Mouse (Mus musculus): ENCODE data around the gene Sept11.

DNA sequence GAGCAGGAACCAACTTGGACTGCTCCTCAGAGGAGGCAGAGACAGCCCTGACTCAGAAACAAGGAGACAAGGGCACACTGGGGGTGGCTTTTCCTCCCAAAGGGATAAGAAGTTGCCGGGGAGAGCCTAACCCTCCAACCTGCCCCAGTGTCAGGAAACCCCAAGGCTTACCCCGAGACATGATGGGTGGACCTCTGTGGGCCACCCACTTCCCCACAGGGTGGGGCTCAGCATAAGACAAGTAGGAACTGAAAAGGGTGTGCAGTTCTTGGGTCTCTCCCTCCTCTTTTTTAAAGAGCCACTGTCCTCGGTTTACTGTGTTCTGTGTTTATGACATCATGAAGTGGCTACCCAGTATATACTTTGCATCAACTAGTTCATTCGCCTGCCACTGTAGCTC lies 59.2 kb downstream of the Sept11 start:
- TF ChIP-seq CTCF (IDR thresholded peaks at IDR 0.05; ENCODE audit: control insufficient read depth, insufficient read depth, low read length) (no peak), POLR2A (IDR thresholded peaks at IDR 0.05; ENCODE audit: borderline replicate concordance, control insufficient read depth, low read depth, low read length) (no peak)
